Mouse (Mus musculus) adrenal gland, postnatal 10 days (tissue): ENCODE data around the gene Ssh1. TPM values are rescaled to one million over a fixed set of nuclear protein-coding genes. Genes with fewer than 3 reads are reported as not detected.

Experiments used
- DNase-seq: peaks from one replicate; pipeline ENCODE4 v3.0.0; 2021; ENCODE audit warnings: mixed read lengths
- total RNA-seq, 2 experiments: library from RNA; stranded (reverse); gene quantifications; 2 replicates each; pipeline ENCODE4 v1.2.3; 2021

Ssh1 gene
- total RNA-seq, 2 experiments from 2014 or later = 14.2 to 20.0 TPM

- DNase-seq = peak; percentile 72
Measured at GRCm38 (mm10) chr5:113930648-113931609, 62.8 kb downstream of the Ssh1 start.

- DNase-seq = no peak
Measured at GRCm38 (mm10) chr5:113929950-113930647, 63.6 kb downstream of the Ssh1 start.

GRCm38 (mm10) chr5:113929526-113929925, 64.2 kb downstream of the Ssh1 start:
- no peak for DNase-seq

DNA sequence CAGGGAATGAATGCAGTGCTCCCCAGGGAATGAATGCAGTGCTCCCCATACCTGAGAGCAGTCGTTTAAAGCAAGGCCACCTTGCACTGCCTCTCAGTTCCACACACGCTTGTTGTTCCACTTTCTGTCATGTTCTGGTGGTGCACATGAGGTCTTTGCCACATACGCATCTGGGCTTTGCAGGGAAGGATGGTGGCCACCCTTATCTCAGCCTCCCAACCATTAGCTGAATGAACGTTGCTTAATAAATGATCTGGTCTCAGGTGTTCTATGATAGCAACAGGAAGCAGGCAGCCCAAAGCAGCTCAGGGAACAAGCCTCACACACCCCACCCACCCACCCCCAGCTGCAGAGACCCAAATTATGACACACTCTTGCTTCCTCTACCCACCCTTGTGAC, 69.1 kb downstream of the Ssh1 start:
- no peak for DNase-seq

DNA sequence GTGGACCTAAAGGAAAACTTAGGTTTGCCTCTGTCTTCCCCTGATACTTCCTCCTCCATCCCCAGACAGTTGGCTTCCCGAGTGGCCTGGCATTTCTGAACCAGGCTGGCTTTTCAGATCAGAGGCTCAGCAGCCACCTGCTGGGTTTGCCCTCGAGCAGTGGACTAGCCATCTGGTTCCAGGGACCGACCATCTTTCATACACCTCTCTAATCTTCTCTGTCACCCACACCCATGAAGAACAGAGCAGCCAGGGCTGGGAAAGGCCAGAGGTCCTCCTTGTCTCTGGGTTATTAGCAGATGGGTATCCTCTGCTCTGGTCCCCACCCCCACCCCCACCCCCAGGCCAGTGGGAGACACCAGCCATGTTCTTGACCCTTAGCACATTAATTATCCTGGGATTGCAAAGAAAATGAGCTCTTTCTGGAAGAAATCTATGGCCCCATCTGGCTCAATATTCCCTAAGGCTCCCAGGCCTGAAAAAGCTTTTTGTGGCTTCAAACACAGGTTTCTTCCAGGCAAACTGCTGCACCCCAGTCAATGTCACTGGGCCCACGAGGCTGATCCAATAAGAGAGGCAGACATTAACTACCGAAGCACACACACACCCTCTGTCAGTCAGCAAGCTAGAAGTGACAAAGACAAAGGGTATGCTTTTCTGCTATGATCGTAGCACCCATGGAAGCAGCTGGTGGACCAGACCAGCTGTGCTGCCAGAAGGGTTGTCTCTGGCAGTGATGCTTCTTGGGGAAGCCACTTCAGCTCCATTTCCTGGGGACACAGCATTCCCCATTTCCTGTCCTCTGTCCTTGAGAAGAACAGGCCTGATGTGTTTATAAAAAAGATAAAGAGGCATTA, 72.2 kb downstream of the Ssh1 start:
- DNase-seq = no peak

GRCm38 (mm10) chr5:113919060-113919459, 74.6 kb downstream of the Ssh1 start:
- no peak for DNase-seq

GRCm38 (mm10) chr5:113918654-113919053, 75.0 kb downstream of the Ssh1 start:
- peak; percentile 30 for DNase-seq

GRCm38 (mm10) chr5:113910705-113911104, 83.0 kb downstream of the Ssh1 start:
- no peak for DNase-seq

GRCm38 (mm10) chr5:113910065-113910701, 83.5 kb downstream of the Ssh1 start:
- DNase-seq = no peak

DNA sequence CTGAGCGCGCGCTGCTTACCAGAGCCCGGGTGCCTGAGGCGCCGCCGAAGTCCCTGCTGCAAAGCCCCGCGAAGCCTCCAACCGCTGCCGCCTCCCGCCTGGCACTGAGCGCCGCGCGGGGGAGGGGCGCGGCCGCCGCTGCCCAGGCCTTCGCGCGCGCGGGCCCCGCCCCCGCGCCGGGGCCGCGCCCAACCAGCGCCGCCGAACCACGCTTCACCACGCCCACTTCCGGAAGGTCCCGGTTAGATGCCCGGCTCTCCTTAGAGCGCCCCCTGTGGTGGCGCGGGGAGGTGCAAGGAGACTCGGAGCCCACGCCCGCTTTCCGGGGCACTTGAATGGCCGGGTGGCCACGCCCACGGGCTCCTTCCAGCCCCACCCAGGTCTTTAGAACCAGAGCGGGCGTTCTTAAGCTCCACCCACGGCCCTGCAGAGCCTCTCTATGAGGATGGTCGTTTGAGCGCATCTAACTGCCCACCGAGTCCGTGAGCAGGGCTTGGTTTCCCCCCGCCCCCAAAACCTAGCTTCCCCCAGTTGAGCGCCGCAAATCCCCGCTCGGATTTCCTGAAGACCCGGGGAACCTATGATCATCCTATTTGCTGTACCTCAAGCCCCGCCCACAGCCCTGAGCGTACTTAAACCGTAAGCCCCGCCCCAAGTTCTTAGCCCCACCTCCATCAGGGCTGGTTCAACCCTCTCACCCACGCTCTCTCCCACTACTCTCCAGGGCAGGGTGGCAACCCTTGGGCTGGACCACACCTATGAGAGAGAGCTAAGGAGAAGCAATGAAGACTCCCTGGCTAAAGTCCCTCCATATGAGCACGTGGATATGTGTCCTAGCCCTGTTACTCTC, 84.9 kb downstream of the Ssh1 start, which contains the start of gene Coro1c:
Gene Coro1c (minus strand): TSS at position 167 of the 850 bp plus-strand sequence.
- DNase-seq = peak; percentile 100

DNA sequence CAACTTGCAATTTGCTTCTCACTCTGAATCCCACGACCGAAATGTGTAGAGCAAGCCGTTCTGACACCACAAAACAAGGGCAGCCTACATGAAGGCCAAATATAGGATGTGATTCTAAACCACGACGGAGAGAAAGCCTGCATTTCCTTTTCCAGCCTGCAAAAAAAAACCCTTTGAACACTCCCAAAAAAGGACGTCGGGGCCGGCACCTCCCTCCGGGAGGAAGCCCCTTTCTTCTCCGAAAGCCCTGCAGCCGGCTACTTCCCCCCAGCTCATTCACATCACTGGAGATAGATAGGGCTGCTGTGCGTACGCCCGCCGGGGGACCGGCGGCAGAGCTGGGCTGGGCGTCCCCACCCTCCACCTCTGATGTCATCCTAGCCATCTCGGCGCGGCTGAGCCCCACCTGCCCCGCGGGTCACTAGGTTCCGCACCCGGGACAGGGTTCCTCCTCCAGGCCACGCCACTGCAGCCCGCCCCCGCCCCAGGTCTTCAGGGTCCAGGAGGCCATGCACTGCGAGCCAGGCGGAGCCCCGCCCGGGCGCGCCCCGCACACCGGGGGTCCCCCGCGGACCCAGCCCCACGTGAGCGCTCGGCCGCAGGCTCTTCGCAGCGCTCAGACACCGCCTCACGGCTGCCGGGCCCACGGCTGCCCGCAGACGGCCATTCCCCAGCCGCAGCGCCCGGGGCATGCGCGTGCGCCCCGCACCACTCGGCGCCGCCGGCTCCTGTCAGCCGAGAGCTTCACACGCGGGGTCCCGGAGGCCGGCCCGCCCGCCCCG, 85.7 kb downstream of the Ssh1 start:
- DNase-seq = peak; percentile 75

- DNase-seq = peak; percentile 62
Measured at GRCm38 (mm10) chr5:113906958-113907735, 86.5 kb downstream of the Ssh1 start.

DNA sequence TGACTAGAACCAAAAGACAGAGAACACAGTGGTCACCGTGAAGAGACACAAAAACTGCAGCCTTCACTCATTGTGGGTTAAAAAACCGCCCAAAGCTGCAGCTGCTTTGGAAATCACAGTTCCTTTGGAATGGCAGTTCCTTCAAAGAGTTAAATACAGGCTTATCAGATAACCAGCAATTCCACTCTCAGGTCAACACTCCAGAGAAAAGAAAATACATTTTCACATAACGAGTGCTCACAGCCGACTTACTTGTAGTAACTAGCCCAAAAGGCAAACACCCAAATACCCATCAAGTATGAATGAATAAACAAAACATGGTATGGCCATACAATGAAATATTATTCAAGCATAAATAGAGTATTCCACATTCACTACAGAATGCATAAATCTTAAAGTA, 88.7 kb downstream of the Ssh1 start:
- no peak for DNase-seq

DNA sequence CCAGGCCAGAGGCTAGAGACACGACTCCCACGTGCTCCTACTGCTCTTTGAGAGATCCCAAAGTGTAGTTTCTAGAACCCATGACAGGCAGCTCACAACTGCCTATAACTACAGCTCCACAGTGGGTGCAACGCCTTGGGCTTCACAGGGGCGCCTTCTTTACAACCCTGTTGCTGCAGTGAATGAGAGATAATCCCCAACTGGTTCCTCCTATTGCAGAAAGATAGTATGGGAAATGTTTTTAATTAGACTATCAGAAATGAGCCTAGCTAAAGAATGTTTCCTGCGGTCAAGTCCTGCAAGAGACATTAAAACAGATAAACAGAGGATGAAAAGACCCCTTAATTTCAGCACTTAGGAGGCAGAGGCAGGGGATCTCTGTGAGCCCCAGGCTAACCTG, 90.7 kb downstream of the Ssh1 start:
- no peak for DNase-seq

- DNase-seq = no peak
Measured at GRCm38 (mm10) chr5:113902017-113902416, 91.7 kb downstream of the Ssh1 start.

DNA sequence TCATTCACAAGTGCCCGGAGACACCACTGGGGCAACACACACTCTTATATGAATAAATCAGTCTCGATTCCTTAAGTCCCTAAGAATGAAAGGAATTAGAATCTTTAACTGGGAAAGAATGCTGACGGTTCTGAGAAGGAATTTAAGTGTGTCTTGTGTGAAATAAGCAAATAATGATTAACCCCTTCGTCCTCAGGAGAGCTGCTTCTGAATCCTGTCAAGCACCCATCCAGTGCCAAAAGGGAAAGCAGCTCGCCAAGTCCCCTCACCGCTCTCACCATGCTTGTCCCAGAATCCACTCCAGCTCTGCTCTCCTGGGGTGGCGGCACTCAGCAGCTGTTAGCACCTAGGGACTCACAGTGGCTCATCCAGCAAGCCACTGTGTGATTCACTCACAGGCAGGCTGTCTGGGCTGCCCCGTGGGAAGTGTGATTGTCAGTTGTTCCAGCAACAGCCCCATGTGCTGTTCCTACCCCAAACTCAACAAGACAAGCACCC, 92.6 kb downstream of the Ssh1 start:
- DNase-seq = no peak

- DNase-seq = no peak
Measured at GRCm38 (mm10) chr5:113899543-113899942, 94.2 kb downstream of the Ssh1 start.

- no peak for DNase-seq
Measured at GRCm38 (mm10) chr5:113892005-113892404, 101.7 kb downstream of the Ssh1 start.

DNA sequence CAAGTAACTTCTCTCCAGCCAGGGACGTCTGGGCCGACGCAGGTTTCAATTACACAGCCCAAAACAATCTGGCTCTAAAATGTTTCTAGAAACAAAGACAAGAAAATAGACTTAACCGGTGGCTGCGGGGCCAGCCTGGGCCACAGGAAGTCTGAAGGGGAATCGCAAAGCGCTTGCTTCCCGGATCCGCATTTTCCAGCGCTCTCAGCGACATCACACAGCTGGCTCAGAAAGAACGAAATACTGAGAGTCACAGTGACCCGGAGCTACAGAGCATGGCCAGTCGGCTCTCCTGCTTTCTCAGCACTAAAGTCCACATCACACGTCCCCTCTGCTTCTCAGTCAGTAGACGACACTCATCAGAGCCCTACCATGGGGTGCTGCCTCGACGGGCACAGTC, 102.8 kb downstream of the Ssh1 start:
- DNase-seq = no peak
